Mouse (Mus musculus) c-Kit-positive CD71-positive TER-119-negative erythroid progenitor cells, embryonic 14.5 days (primary cell): ENCODE measurements around the gene Atg16l2.

Experiments used
- DNase-seq: peaks from one replicate; pipeline ENCODE4 v3.0.0-alpha.2; 2013; ENCODE audit warnings: low read depth

Atg16l2 gene

GRCm38 (mm10) chr7:101223501-101223900, 78.5 kb downstream of the Atg16l2 start:
- DNase-seq: no peak

- no peak for DNase-seq
These were observed 85.3 kb downstream of the Atg16l2 start for GRCm38 (mm10) chr7:101216724-101217123.

GRCm38 (mm10) chr7:101213515-101214263, 88.4 kb downstream of the Atg16l2 start:
- no peak for DNase-seq
